Mouse (Mus musculus) B cell, adult 2 months (primary cell): ENCODE data around the gene Arhgef7.

Experiments used
- DNase-seq, 2 experiments: peaks; one replicate each; pipeline ENCODE4 v3.0.0; 2022

Gene Arhgef7

DNA sequence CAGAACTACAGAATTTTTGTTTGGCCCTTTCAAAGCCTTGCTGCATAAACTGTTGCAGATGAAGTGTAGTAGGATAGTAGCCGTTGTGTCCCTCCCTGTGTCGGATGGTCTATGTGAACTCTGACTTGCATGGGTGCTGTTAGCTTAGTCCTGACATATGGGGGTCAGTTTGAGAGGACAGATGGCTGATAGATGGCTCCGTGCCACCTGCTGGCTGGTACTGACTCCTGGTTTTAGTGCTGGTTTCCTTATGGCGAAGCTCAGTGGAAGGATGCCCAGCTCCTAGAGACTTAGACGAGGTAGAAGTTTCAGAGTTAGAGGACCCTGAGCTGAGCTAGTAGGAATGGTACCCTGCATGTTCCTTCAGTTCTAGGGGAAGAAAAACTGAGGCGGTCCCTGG, 42.5 kb downstream of the Arhgef7 start:
- no peak for DNase-seq

DNA sequence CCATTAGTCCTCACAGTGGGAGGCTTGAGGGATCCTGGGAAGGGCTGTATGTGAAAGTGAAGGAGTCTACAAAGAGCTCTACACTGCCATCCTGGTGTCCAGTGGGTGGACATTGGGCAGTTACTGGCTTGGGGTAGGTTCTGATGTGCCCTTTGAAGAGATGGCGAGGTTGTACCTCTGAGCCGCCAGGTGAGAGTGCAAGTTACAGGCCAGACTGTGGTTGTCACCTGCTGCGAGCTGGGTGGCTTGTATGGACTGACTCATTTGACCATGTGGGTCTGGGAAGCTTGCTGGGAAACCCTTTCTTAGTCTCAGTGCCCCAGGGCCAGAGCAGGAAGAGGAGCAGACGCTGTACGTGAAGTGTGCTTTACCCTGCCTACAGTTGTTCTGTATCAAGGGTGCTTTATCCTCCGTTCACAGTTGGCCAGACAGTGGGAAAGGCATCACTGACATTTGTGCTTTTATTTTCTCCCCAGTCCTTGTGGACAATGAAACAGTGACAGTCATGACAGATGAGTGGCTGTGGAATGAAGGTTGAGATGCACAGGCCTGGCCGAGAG, 43.1 kb downstream of the Arhgef7 start:
- DNase-seq: no peak

DNA sequence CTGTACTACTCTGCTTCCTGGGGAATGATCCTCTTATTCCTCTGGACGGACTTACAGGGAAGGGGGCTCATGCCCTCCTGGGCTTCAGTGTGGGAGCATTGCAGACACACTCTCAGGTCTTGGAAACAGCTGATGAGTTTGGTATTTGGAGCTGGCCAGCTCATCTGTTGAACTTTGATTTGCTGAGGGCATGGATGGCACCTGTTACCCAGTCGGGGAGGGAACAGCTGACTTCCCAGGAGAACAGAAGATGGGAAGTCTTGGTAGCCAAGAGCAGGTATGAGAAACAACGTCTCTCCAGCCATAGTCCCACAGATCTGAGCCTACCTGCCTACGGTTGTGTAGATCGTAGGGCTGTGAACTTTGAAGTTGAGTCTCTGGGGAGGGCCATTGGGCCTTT, 44.1 kb downstream of the Arhgef7 start:
- no peak for DNase-seq

DNA sequence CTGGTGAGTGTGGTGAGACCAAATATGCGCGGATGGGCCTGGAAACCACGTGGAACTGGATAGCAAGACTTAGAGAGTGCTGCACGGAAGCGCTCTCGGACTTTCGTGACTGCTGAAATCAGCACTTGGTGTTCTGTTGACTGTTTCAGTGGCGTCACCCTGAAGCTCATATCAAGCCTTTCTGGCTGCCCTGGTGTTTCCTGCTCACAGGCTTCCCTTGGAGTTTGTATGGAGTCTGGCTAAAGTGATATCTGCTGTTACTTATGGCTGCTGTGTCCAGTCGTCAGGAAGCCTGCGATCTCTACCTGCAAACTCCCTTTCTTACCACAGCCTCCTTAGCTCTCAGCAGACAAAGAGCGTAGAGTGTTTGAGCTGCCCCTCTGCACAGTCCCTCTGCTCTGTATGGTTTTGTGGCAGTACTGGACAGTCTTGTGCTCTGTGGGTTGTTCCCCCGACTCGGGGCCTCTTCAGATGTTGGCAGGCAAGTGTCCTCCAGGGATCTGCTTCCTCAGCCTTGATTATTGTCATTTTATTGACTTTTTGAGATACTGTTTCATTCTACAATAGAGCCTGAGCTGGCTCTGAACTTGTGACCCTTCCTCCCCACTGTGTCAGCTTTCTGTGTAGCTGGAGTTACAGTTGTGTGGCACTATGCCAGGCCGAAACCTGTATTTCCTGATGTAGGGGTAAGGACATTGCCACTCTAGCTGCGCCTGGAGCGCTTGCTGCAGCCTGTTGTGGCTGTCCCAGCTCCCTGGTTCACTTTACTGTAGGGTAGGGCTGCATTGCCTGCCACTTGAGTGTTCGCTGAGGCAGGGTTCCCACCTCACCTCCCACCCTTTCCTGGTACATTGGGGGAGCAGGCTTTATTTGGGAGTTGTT, 46.9 kb downstream of the Arhgef7 start:
- no peak for DNase-seq

DNA sequence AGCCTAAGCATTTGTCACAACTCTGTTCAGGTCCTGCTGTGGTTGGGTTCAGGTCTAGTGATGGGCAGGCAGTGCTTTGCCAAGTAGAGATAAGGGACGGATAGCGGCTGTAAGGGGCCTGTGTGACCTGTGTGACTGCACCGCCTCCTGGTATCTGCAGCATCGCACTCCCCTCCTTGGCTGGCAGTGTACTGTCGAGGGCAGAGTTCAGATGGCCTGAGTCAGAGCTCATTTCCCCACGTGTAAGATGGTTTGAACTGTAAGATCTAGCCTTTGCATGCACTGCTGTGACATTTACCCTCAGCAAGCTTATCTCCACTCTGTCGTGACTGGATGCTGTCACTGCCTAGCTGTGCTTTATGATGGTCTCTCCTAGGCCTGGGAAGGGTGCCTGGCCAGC, 48.4 kb downstream of the Arhgef7 start:
- no peak for DNase-seq

DNA sequence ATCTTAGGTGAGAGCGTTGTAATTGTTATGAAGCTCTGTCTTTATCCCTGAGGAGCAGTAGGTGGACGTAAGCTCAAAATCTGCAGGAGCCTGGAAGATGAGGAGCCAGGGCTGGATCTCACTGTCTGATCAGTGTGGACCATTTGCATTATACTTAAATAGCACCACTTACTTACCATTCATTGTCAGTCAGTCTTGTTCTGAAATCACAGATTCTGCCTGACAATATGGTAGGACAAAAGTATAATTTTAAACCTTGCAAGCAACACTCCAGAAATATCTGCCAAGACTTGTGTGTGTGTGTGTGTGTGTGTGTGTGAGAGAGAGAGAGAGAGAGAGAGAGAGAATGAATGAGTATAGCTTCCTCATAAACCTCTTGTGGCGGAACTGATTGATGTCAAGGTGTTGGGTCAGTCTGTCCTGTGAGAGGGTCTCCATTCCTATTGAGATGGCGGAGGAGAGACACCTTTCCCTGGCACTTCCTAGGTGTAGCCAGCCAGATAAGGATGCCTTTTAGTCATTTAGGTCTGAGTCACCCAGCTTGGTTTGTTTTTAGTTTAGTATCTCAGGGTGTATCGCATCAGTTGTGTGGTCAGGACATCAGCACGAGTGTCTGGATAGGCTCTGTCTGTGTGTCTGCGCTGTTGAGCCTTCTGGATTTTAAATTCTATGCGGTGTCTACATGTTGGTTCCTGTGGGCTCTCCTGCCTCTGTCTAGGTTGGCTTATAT, 49.1 kb downstream of the Arhgef7 start:
- no peak for DNase-seq

DNA sequence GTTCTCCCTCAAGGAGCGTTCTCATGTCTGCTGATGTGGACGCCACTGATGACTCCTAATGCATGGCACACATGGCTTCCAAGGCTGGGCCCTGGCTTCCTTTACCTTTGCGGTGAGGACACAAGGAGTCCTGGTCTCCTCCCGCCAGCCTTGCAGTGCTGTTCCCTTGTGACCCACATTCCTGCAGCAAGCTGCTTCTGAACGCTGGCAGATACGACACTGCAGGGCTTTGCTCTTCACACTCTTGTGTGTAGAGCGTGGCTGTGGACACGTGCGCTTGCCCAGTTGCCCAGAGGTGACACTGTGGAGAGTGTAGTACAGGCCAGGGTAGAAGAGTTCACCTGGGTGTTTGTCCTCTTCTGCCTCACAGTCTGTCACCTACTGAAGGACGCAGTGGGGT, 49.7 kb downstream of the Arhgef7 start:
- no peak for DNase-seq

DNA sequence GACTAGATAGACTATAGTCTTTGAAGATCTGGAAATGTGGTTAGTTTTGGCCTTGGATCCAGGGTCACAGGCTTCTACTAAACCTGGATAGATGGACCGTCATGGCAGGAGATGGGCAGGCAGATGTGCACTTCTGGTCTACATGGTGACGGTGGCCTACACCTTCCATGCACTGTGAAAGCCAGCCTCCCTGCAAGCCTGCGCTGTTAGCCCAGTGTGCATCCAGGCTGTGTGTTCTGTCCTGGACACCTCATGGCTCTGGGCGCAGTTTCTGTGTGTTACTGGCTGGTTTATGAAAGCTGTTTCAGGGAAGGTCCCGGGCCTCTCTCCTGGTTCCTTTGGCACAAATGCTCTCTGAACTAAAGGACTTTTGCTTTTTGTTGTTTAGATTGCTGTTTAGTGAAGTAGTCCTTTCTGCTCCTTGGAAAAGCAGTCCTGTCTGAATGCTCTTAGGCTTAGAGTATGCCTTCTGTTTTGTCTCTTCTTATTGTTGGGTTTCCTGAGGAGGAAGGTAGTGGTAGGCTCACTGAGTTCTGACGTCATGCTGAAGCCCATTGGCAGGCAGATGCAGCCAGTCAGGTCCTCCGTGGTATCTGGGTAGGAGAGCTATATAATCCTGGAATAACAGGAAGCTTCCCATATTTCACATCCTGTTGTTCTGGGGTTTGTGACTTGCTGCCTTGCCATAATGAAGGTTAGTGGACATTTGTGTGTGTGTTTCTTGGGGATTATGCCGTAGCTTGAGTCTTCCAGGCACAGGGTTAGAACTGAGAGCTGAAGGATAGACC, 51.3 kb downstream of the Arhgef7 start:
- no peak for DNase-seq

DNA sequence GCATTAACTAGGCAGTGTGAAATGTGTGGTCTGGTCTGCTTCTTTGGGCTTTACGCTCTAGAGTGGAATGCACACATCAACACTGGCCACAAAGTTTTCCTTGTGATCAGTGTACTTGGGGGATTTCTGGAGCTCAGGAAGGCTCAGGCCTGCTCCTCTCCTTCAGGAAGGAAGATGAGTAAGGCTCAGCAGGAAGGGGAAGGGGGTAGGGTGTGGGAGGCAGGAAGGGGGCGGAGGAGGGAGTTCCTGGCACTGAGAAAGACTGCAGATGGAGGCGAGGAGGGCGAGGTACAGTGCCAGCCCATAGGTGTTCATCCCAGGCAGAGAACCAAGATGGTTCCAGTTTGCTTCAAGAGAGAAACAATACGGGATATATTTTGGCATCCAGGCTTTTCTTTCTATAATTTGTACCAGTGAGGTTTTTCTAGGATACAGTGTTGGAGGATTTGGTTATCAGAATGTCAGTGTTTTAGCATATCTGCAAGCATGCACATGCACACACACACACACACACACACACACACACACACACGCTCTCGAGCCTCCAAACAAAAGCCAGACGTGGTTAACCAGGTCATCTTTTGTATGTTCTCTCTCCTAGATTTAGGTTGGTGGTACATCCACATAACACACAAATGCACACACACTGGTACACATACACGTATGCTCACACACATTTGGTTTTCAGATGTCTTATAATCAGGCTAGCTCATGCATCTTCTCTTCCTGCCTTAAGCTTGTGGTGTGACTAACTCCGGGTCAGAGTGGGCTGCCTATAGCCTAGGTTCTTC, 52.5 kb downstream of the Arhgef7 start:
- no peak for DNase-seq

DNA sequence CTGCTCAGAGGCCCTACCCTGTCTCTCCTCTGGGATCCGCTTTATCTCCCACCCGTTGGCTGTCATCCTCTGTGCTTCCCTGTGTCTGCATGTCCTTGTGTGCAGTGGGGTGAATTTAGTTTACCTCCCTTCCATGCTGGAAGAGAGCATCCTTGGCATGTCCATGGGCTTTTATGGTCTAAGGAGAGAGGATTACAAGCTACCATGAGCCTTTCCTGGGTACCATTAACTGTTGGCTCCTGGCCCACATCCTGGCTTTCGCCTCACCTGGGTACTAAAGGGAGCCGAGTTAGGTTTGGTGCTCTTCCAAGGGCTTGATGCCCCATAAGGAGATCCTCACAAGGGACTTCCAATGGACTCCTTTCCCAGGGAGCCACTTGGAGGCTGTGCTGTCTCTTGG, 53.1 kb downstream of the Arhgef7 start:
- no peak for DNase-seq

DNA sequence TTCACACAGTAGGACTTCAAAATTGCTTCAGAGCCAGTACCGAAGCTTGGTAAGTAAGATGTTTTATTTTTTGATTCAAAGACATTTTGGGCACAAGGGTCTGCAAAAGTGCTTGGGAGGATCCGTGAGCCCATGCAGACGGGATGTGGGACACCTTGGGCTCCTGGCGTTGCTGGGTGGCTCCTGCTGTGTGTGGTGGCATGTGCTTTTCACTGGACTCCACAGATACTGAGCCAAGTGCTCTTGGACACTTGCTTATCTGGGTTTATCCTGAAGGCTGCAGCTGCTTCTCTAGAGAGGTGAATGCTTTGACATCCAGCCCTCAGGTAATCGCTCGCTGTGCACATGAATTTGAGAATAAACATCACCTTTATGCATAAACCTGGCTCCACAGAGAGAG, 55.1 kb downstream of the Arhgef7 start:
- no peak for DNase-seq

DNA sequence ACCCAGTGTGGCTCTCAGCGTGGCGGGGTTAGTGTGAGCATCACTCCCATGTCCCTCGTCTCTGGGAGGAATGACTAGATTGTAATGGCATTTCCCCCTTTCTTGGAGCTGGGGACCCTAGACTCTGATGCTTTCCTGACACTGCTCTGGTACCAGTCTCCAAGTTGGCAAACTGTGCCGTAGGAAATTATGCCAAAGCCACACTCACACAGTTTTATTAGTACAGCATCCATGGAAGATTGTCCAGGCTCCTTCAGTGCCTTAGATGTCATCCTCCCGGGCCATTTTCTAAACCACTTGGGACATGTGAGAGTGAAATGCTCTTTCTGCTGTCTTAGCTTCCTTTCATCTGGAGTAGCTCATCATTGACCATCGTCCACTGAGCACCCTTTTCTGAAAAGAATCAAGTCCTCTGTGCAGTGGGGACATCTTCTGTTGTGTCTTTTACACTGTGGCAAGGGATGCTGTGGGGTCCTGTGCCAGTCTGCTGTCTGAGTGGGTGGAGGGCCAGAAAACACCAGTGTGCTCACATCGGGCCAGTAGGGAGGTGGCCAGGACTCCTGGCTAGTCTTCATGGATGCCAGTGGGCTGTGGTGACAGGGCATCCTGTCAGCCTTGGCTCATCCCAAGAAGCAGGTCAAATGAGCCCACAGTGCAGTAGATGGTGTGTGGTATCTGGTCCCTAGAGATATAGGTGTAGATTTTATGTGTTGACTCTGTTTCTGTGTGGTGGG, 56.5 kb downstream of the Arhgef7 start:
- DNase-seq: no peak

DNA sequence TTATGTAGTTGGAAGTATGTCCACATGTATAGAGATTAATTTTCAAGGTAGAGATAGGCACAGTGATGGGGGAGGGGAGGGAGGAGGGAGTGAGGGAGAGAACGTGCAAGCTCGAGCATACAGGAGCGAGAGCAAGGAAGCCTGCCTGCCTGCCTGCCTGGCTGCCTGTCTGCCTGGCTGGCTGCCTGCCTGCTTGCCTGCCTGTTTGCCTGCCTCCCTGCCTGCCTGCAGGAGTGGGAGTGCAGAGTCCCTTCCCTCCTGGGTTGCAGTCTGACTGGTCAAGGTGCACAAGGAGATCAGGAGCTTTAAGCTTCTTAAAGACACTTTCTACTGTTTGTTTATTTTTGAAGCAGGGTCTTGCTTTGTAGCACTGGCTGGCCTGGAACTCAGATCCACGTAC, 57.6 kb downstream of the Arhgef7 start:
- no peak for DNase-seq

DNA sequence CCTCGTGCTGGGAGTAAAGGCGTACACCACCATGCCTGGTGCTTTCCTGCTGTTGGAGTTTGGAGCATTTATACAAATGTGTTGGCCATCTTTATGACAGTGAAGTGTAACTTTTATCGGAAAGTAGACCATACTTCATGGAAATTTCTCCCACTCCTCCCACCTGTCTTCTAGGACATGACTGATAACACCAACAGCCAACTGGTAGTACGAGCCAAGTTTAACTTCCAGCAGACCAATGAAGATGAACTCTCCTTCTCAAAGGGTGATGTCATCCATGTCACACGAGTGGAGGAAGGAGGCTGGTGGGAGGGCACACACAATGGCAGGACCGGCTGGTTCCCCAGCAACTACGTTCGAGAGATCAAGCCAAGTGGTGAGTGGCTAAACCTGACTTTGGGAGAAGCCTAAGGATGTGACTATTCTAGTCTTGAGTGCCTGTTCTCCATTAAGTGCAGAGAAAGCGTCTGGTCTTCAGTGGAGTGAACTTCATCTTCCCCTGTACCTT, 58.1 kb downstream of the Arhgef7 start:
- DNase-seq: no peak

DNA sequence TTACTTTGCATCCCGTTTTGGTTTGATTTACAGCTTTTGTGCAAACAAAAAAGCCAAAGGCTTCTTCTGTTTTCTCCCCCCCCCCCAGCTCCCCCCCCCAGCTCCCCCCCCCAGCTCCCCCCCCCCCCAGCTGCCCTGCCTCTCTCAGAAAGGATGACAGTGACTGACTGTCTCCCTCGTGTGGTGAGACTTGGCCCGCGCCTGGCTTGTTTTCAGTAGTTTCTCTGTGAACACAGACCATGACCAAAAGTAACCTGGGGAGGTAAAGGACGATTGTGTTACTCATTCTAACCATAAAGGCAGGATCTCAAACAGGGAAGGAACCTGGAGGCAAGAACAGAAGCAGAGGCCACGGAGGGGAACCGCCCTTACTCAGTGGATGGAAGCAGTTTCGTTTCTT, 60.7 kb downstream of the Arhgef7 start:
- peak; percentile 44 to 55 for DNase-seq

DNA sequence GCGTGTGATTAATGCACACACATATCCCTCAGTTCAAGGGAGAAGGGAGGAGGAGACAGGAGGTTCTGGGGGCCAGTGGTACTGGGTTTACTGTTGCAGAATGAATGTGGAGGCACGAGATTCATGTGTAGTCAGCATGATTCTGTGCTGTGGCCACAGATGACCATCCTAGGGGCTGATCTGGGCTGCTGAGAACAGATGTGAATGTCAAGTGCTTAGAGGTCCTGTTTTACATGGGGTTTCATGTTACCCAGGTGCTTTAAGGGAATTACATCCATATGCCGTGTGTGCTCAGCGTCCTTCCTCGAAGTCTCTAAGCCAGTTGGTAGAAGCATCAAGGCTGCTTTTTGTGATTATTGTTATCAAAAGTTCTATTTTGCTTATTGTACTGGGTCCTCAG, 61.6 kb downstream of the Arhgef7 start:
- no peak for DNase-seq

DNA sequence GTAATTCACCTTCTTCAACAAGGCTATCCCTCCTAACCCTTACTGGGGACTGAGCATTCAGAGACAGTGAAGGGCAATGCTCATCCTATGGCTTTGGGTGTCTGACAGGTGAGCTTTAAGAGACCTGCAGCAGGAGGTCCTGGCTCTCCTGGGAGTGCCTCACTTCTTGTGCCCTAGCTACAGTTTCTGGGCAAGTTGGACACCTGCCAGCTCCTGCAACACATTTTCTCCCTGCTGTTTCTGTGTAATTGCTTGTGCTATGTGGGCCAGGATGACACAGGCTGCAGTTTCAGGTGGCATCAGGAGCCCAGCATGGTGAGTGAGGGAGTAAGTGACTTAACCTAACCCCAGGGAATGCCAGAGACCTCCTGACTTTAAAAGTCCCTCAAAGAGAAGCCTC, 67.4 kb downstream of the Arhgef7 start:
- DNase-seq: no peak

DNA sequence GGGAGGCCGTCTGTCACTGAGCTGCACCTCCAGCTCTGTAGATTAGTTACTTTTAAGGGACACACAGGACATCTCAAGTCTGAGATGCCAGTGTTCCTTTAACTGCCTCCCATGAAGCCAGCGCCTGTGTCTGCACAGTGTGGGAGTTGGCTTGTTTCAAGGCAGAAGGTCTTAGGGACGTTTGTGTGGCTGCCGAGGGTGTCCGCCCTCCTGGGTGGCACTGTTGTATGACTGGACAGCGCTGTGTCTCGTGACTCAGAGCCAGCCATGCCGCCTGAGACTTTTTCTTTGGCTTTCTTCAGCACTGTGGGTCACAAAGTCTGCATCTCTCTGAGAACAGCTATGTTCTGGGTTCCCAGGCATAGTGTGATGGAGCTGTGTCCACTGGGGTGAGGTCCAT, 69.6 kb downstream of the Arhgef7 start:
- no peak for DNase-seq

DNA sequence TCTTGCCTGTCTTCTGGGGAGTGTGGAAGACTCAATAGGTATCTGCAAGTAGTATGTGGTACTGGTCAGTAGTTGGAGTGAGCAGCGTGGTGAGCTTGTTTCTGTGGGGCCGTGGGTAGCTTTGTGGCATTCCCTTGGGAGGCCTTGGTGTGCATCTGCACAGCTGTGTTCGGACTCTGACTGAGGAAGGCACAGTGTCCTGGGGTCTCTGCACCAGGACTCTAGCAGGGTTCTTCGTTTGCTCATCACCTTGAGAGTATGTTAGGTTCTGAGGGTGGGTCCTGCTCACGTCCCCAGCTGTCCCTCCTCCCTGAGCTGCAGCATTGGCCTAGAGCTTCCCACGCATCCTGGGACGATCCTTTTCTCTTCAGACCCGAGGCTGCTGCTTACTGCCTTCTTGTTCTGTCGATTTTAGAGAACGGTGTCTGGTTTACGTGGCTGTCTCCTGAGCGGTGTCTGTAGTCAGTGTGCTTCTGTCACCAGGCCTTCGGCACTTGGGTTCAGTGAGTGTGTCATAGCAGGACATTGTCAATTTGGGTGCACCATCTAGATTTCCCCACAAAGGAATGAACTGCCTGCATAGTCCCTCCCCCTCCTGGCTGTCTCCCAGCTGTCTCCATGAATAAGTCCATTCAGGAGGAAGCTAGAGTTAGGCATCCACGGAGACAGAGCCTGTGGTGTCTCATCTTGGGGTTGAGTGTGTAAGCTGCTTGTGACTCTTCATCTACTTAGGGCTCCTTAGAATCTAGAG, 70.4 kb downstream of the Arhgef7 start:
- DNase-seq: no peak

DNA sequence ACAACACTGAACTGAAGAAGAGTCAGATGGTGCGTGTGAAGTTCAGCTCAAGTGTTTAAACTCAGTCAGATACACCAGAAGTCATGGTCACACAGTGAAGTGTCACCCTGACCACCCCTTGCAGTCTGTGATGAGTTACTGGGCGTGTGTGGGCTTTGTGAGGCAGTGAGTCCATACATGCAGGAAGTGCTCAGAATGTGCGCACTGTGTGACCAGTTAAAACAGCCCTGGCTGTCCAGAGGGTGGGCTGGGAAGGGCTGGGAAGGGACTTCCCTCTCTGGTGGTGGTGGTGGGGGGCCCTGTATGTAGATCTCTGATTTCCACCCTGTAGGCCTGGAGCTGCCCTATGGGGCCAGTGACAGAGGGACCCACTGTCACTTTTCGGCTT, 71.0 kb downstream of the Arhgef7 start:
- no peak for DNase-seq

DNA sequence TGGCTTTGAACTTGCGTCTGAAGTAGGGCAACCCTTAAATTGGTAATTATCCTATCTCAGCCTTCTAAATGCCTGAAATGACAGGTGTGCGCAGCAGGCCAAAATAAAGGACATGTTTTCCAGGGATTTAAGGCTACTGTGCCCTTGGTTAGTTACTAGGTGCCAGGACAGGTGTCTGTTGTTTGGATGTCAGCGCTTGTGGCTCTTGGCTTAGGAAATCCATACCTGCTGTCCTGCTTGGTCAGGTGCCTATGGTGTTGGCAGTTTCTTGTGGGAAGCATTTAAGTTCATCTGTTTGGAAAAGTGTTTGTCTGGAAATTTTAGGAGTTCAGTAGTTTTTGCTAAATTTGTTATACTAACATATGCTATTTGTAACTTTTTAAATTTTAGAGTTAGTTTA, 71.6 kb downstream of the Arhgef7 start:
- no peak for DNase-seq
